Mouse (Mus musculus): ENCODE data around the gene Osbpl2. TPM values are rescaled to one million over a fixed set of nuclear protein-coding genes. Genes with fewer than 3 reads are reported as not detected.

Osbpl2 gene
- polyA plus RNA-seq, 1 experiment from 2014 or later, result 35.2 TPM

- Histone ChIP-seq H3K4me2 (replicated peaks; ENCODE audit: low read depth, low read length) (no peak overlapping the region), H3K4me3 (ENCODE audit: low read length) (no peak overlapping the region), H3K27ac (ENCODE audit: low read length) (no peak overlapping the region), H3K27me3 (ENCODE audit: insufficient read depth, low read length) (no peaks in the 10 kb centered on the region), H3K36me3 (ENCODE audit: insufficient read depth, low read length) (peaks cover 56% of the 10 kb centered on the region), H3K4me1 (ENCODE audit: insufficient read depth, low read length) (no peaks in the 10 kb centered on the region), H3K9ac (replicated peaks; ENCODE audit: low read length) (no peak overlapping the region), H3K9me3 (ENCODE audit: low read length) (no peaks in the 10 kb centered on the region)
- no peak for ATAC-seq (ENCODE audit: low FRiP score, low TSS enrichment)
- WGBS, result 80% methylated on average over 11 of the region's 11 CpGs
Observed at GRCm38 (mm10) chr2:180187362-180187761, 68.3 kb downstream of the Osbpl2 start.

DNA sequence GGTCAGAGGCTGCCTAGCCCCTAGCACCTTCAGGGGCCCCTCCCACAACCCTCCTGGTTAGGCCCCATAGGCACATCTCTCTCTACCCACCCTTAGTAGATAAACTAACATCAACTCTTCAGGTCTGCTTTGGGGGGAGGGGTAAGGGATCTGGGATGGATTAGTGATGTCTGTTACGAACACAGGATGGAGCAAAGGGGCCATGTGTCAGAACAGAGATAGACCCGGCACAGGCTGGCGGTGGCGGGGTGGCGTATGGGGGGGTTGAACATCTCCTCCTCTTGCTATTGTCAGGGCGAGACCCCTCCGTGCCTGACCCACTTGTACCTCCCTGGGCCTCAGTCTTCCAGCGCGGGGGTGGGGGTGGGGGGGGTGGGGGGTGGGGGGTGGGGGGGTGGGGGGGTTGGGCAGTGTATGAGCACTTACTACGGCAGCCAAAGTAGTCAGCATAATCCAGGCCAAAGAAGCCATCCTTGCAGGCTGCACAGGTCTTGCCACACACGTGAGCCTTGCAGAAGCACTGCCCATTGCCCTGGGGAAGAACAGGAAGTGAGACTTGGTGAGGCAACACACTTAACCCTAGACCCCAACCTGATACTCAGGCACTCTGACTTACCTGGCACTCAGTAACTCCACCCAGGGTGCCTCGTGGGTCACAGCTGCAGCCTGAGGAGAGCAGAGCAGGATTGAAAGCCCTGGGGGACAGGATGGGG lies 77.7 kb downstream of the Osbpl2 start:
- H3K4me1 ChIP-seq (ENCODE audit: insufficient read depth, low read length), result no peaks in the 10 kb centered on the region
- H3K9ac ChIP-seq (replicated peaks; ENCODE audit: low read length), result no peak overlapping the region
- no peaks in the 10 kb centered on the region for H3K9me3 ChIP-seq (ENCODE audit: low read length)
- 75% methylated on average over 12 of the region's 12 CpGs for WGBS
- H3K27ac ChIP-seq (ENCODE audit: low read length), result no peak overlapping the region
- H3K4me2 ChIP-seq (replicated peaks; ENCODE audit: low read depth, low read length), result no peak overlapping the region
- H3K27me3 ChIP-seq (ENCODE audit: insufficient read depth, low read length), result no peaks in the 10 kb centered on the region
- H3K4me3 ChIP-seq (ENCODE audit: low read length), result no peak overlapping the region
- peaks cover 38% of the 10 kb centered on the region for H3K36me3 ChIP-seq (ENCODE audit: insufficient read depth, low read length)
- ATAC-seq (ENCODE audit: low FRiP score, low TSS enrichment), result no peak

GRCm38 (mm10) chr2:180197323-180198037 lies 78.4 kb downstream of the Osbpl2 start:
- no peak overlapping the region for H3K27ac ChIP-seq (ENCODE audit: low read length)
- 84% methylated on average over 10 of the region's 10 CpGs for WGBS

DNA sequence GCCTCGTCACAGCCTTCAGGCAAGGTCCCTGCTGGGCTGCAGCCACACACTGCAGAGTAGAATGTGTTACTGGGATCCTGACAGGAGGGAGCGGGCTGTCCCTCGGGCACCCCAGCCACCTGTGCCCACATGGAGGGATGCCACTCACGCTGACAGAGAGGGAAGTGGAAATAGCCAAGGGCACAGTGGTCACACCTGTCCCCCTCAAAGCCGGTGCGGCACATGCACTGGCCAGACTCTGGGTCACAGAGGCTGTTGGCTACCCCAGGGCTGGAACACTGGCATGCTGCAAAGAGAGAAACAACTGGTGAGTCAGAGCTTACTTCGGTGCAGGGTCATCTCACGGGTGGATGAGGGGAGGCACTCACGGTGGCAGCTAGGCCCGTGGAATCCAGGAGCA lies 79.7 kb downstream of the Osbpl2 start:
- Histone ChIP-seq H3K4me1 (ENCODE audit: insufficient read depth, low read length) (no peaks in the 10 kb centered on the region), H3K36me3 (ENCODE audit: insufficient read depth, low read length) (peaks cover 25% of the 10 kb centered on the region)
- 92% methylated on average over 10 of the region's 10 CpGs for WGBS

More at GRCm38 (mm10) chr2:180197323-180198037, 78.4 kb downstream of the Osbpl2 start:
- Histone ChIP-seq H3K36me3 (ENCODE audit: insufficient read depth, low read length) (peaks cover 35% of the 10 kb centered on the region), H3K9me3 (ENCODE audit: low read length) (no peaks in the 10 kb centered on the region), H3K4me2 (replicated peaks; ENCODE audit: low read depth, low read length) (no peak overlapping the region), H3K27me3 (ENCODE audit: insufficient read depth, low read length) (no peaks in the 10 kb centered on the region), H3K9ac (replicated peaks; ENCODE audit: low read length) (no peak overlapping the region), H3K4me1 (ENCODE audit: insufficient read depth, low read length) (no peaks in the 10 kb centered on the region), H3K4me3 (ENCODE audit: low read length) (no peak overlapping the region)
- ATAC-seq (ENCODE audit: low FRiP score, low TSS enrichment), result no peak

GRCm38 (mm10) chr2:180200681-180201080 lies 81.6 kb downstream of the Osbpl2 start:
- H3K4me3 ChIP-seq (ENCODE audit: low read length), result no peak overlapping the region
- H3K4me1 ChIP-seq (ENCODE audit: insufficient read depth, low read length), result no peaks in the 10 kb centered on the region
- no peak for ATAC-seq (ENCODE audit: low FRiP score, low TSS enrichment)
- H3K9ac ChIP-seq (replicated peaks; ENCODE audit: low read length), result no peak overlapping the region
- no peak overlapping the region for H3K4me2 ChIP-seq (replicated peaks; ENCODE audit: low read depth, low read length)
- H3K9me3 ChIP-seq (ENCODE audit: low read length), result no peaks in the 10 kb centered on the region
- WGBS, result 73% methylated on average over 11 of the region's 11 CpGs
- H3K36me3 ChIP-seq (ENCODE audit: insufficient read depth, low read length), result peaks cover 16% of the 10 kb centered on the region
- no peak overlapping the region for H3K27ac ChIP-seq (ENCODE audit: low read length)
- H3K27me3 ChIP-seq (ENCODE audit: insufficient read depth, low read length), result no peaks in the 10 kb centered on the region

More for the DNA sequence above, 79.7 kb downstream of the Osbpl2 start:
- H3K4me2 ChIP-seq (replicated peaks; ENCODE audit: low read depth, low read length), result no peak overlapping the region
- no peaks in the 10 kb centered on the region for H3K27me3 ChIP-seq (ENCODE audit: insufficient read depth, low read length)
- no peak overlapping the region for H3K9ac ChIP-seq (replicated peaks; ENCODE audit: low read length)
- no peak overlapping the region for H3K27ac ChIP-seq (ENCODE audit: low read length)
- no peak for ATAC-seq (ENCODE audit: low FRiP score, low TSS enrichment)
- H3K4me3 ChIP-seq (ENCODE audit: low read length), result no peak overlapping the region
- H3K9me3 ChIP-seq (ENCODE audit: low read length), result no peaks in the 10 kb centered on the region

DNA sequence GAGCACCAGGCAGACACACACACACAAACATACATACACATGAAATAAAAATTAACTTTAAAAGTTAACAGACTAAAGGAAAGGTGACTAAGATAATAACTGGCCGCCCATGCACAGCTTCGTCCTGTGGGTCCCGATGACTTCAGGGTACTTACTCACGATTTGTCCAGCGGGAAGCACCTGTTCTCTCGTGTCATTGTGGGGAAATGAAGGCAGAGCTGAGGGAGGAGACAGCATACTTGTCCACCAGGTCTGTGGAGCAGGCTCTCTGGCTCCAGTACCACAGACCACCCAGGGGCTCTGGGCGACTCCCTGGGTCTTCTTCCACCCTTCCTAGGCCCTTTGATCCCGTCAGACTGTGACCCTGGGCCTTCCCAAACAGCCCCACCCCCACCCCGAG lies 82.2 kb downstream of the Osbpl2 start:
- Histone ChIP-seq H3K4me1 (ENCODE audit: insufficient read depth, low read length) (no peaks in the 10 kb centered on the region), H3K27ac (ENCODE audit: low read length) (no peak overlapping the region), H3K4me3 (ENCODE audit: low read length) (no peak overlapping the region), H3K36me3 (ENCODE audit: insufficient read depth, low read length) (peaks cover 12% of the 10 kb centered on the region), H3K9ac (replicated peaks; ENCODE audit: low read length) (no peak overlapping the region), H3K27me3 (ENCODE audit: insufficient read depth, low read length) (no peaks in the 10 kb centered on the region), H3K4me2 (replicated peaks; ENCODE audit: low read depth, low read length) (no peak overlapping the region), H3K9me3 (ENCODE audit: low read length) (no peaks in the 10 kb centered on the region)
- 59% methylated on average over 9 of the region's 9 CpGs for WGBS
- no peak for ATAC-seq (ENCODE audit: low FRiP score, low TSS enrichment)

DNA sequence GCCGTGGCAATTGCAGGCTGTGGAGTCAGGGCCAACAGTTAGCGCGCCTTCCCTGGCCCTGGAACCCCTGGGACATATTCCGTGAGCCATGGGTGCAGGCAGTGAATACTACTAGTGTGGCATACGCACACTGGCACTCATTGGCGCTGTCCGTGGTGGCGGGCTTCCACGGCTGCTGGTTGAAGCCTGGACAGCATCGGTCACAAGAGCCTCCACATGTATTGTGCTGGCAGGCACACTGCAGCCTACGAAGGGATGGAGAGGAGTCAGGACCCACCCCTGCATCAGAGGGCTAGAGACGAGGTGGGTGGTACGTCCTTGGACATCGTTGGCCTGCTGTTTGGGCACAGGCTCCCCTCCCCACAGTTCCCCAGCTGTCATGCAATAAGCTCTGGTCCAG lies 83.2 kb downstream of the Osbpl2 start:
- Histone ChIP-seq H3K4me1 (ENCODE audit: insufficient read depth, low read length) (no peaks in the 10 kb centered on the region), H3K27me3 (ENCODE audit: insufficient read depth, low read length) (no peaks in the 10 kb centered on the region), H3K4me2 (replicated peaks; ENCODE audit: low read depth, low read length) (no peak overlapping the region), H3K9me3 (ENCODE audit: low read length) (no peaks in the 10 kb centered on the region), H3K27ac (ENCODE audit: low read length) (no peak overlapping the region), H3K9ac (replicated peaks; ENCODE audit: low read length) (no peak overlapping the region), H3K36me3 (ENCODE audit: insufficient read depth, low read length) (peaks cover 13% of the 10 kb centered on the region), H3K4me3 (ENCODE audit: low read length) (no peak overlapping the region)
- ATAC-seq (ENCODE audit: low FRiP score, low TSS enrichment), result no peak
- WGBS, result 93% methylated on average over 14 of the region's 14 CpGs

- no peaks in the 10 kb centered on the region for H3K27me3 ChIP-seq (ENCODE audit: insufficient read depth, low read length)
- no peaks in the 10 kb centered on the region for H3K4me1 ChIP-seq (ENCODE audit: insufficient read depth, low read length)
- ATAC-seq (ENCODE audit: low FRiP score, low TSS enrichment), result no peak
- H3K9ac ChIP-seq (replicated peaks; ENCODE audit: low read length), result no peak overlapping the region
- no peaks in the 10 kb centered on the region for H3K9me3 ChIP-seq (ENCODE audit: low read length)
- no peak overlapping the region for H3K27ac ChIP-seq (ENCODE audit: low read length)
- H3K4me2 ChIP-seq (replicated peaks; ENCODE audit: low read depth, low read length), result no peak overlapping the region
- H3K36me3 ChIP-seq (ENCODE audit: insufficient read depth, low read length), result peaks cover 14% of the 10 kb centered on the region; the same call in 1 of the 2 replicates
- 64% methylated on average over 10 of the region's 10 CpGs for WGBS
- H3K4me3 ChIP-seq (ENCODE audit: low read length), result no peak overlapping the region
Observed at GRCm38 (mm10) chr2:180202805-180203204, 83.7 kb downstream of the Osbpl2 start.

GRCm38 (mm10) chr2:180204501-180204900 lies 85.4 kb downstream of the Osbpl2 start:
- WGBS, result 77% methylated on average over 9 of the region's 9 CpGs
- Histone ChIP-seq H3K9me3 (ENCODE audit: low read length) (no peaks in the 10 kb centered on the region), H3K4me1 (ENCODE audit: insufficient read depth, low read length) (no peaks in the 10 kb centered on the region), H3K27me3 (ENCODE audit: insufficient read depth, low read length) (no peaks in the 10 kb centered on the region), H3K27ac (ENCODE audit: low read length) (no peak overlapping the region), H3K36me3 (ENCODE audit: insufficient read depth, low read length) (peaks cover 12% of the 10 kb centered on the region; the same call in 1 of the 2 replicates), H3K9ac (replicated peaks; ENCODE audit: low read length) (no peak overlapping the region), H3K4me3 (ENCODE audit: low read length) (no peak overlapping the region), H3K4me2 (replicated peaks; ENCODE audit: low read depth, low read length) (no peak overlapping the region)
- no peak for ATAC-seq (ENCODE audit: low FRiP score, low TSS enrichment)

Measured in kidney, embryonic 16.5 days (tissue).